Mouse (Mus musculus) lung, embryonic 16.5 days (tissue): ENCODE measurements around the gene BC028528. TPM values are rescaled to one million over a fixed set of nuclear protein-coding genes. Genes with fewer than 3 reads are reported as not detected.
"Not testable (repeated sequence)": the region's sequence is repeated elsewhere in the genome, so short reads cannot be mapped to it uniquely, and the experiment has no call there.

Source experiments
- ATAC-seq: fragments of 200-750 bp; cut with Nextera tagmentation; 2 replicates; pipeline ENCODE4 v1.8.0; 2017; ENCODE audit warnings: low read depth, mild to moderate bottlenecking, moderate library complexity
- H3K27ac ChIP-seq: fragments of 300-500 bp; sonication (generic); 2 replicates; pipeline ENCODE4 v1.5.1; 2014; ENCODE audit warnings: mild to moderate bottlenecking, control low read depth, low read length
- H3K27me3 ChIP-seq: fragments of 300-500 bp; sonication (generic); 2 replicates; pipeline ENCODE4 v1.6.1; 2014; ENCODE audit warnings: low read depth, low read length, mixed read lengths; ENCODE audit not compliant: control insufficient read depth, insufficient read depth
- H3K36me3 ChIP-seq: fragments of 300-500 bp; sonication (generic); 2 replicates; pipeline ENCODE4 v1.6.1; 2014; ENCODE audit warnings: low read length; ENCODE audit not compliant: control insufficient read depth, insufficient read depth
- H3K4me1 ChIP-seq: fragments of 300-500 bp; sonication (generic); replicated peaks from 2 replicates; pipeline ENCODE4 v1.6.1; 2014; ENCODE audit warnings: low read length, mixed read lengths; ENCODE audit not compliant: control insufficient read depth, insufficient read depth
- H3K4me2 ChIP-seq: fragments of 300-500 bp; sonication (generic); 2 replicates; pipeline ENCODE4 v1.6.1; 2014; ENCODE audit warnings: low read depth, low read length, control low read depth
- H3K4me3 ChIP-seq: fragments of 300-500 bp; sonication (generic); 2 replicates; pipeline ENCODE4 v1.5.1; 2014; ENCODE audit warnings: mild to moderate bottlenecking, low read length, control low read depth
- H3K9ac ChIP-seq: fragments of 300-500 bp; sonication (generic); 2 replicates; pipeline ENCODE4 v1.6.1; 2014; ENCODE audit warnings: low read length, control low read depth
- H3K9me3 ChIP-seq: fragments of 300-500 bp; sonication (generic); 2 replicates; pipeline ENCODE4 v1.6.1; 2016; ENCODE audit warnings: low read length; ENCODE audit not compliant: control insufficient read depth
- WGBS: fragments of 180-500 bp; shearing (Covaris S2); extraction: QIAGEN DNeasy Blood & Tissue Kit; methylation state at CpG from one replicate; pipeline ENCODE4 v1.1.7; 2014; 5-methylcytosine and 5-hydroxymethylcytosine counted together
- polyA plus RNA-seq: library from polyadenylated mRNA; unstranded; fragments of >200 nt; fragmentation: Nextera tagmentation; extraction: Ambion mirVana; gene quantifications from 2 replicates; pipeline ENCODE4 v1.2.1, GENCODE M21; 2015

Gene BC028528
- polyA plus RNA-seq, 1 experiment from 2014 or later: 81.5 TPM

- WGBS: under 1% methylated on average over 99 of the region's 105 CpGs
- Histone ChIP-seq H3K9me3 (no peaks in the 10 kb centered on the region), H3K9ac (peak overlapping the region; percentile 97), H3K27ac (peak overlapping the region; percentile 95), H3K4me1 (peaks cover 12% of the 10 kb centered on the region), H3K27me3 (no peaks in the 10 kb centered on the region), H3K4me2 (peak overlapping the region; percentile 68), H3K4me3 (peak overlapping the region; percentile 94), H3K36me3 (peaks cover 9% of the 10 kb centered on the region)
- ATAC-seq: peak; percentile 4; the same call in 1 of the 2 replicates
These were observed 38.0 kb upstream of the BC028528 start for GRCm38 (mm10) chr3:95929581-95930470.

DNA sequence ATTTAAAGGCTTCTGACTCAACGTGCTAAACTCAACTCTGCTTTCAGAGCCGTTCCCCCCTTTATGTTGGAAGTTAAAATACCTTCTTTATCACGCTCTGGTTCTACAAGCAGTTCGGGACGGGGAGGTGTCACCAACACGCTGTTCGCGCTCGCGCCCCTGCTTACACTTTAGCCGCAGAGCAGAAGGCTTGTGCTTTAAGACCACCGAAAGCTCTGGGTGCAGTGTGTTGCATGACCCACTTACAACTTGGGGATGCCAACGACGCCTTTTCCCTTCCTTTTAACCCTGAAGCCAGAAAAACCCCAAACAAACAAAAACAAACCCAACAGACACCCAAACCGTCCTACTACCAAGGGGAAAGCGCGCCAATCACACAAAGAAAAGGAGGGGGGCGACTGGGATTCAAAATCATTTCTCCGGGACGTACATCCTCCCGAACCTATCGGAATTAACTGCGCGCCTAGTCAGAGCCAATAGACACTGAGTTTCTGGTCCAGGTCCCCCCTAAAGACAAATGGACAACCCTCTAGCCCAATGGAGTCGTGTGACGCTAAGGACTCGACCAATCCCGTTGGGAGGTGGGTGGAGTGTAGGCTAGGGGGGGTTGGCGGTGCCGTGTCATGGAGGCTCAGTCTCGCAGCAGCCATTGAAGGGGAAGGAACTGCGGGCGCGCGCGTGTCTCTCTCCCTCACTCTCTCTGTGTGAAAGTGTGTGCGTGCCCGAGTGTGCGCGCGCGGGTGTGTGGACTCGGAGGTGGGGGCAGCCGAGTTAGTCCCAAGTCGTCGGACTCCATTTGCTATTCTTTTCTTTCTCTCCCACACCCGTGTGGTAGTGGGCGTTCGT is 37.1 kb upstream of the BC028528 start, which contains the start of gene Anp32e:
Gene Anp32e, plus strand, starts transcription at position 589 of the 846 bp plus-strand sequence.
- H3K4me1 ChIP-seq: peaks cover 12% of the 10 kb centered on the region
- peak within 1 kb of the TSS; percentile 79 for H3K4me2 ChIP-seq
- H3K27me3 ChIP-seq: no peaks in the 10 kb centered on the region
- peak within 1 kb of the TSS; percentile 94 for H3K4me3 ChIP-seq
- H3K36me3 ChIP-seq: peaks cover 2% of the 10 kb centered on the region
- peak; percentile 100 for ATAC-seq
- no peaks in the 10 kb centered on the region for H3K9me3 ChIP-seq
- WGBS: under 1% methylated on average over 49 of the region's 49 CpGs
- H3K9ac ChIP-seq: peak within 1 kb of the TSS; percentile 97
- peak within 1 kb of the TSS; percentile 95 for H3K27ac ChIP-seq

GRCm38 (mm10) chr3:95928261-95928657 is 36.5 kb upstream of the BC028528 start:
- H3K4me3 ChIP-seq: peak overlapping the region; percentile 94
- H3K4me2 ChIP-seq: peak overlapping the region; percentile 79
- no peaks in the 10 kb centered on the region for H3K9me3 ChIP-seq
- peak overlapping the region; percentile 84 for H3K27ac ChIP-seq
- no peak for ATAC-seq
- H3K27me3 ChIP-seq: no peaks in the 10 kb centered on the region
- H3K9ac ChIP-seq: peak overlapping the region; percentile 72
- WGBS: 40% methylated on average over 6 of the region's 6 CpGs
- no peaks in the 10 kb centered on the region for H3K36me3 ChIP-seq
- peaks cover 12% of the 10 kb centered on the region for H3K4me1 ChIP-seq

DNA sequence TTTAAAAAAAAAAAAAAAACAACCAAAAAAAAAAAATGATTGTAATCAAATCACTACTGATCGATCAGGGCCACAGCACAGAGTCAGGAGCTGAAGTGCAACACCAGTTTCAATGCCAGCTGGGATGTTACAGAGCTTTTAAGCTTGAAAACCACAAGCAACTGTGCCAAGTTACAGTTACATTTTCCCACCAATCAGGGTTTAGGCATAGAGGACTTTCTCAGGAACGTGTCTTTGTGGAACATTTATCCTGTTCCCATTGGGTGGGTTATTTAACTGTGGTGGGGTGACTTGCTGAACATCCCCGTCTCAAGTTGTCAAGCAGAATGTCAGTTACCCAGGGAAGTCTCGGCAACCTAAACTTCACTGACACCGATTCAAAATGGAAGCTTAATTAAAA is 33.3 kb upstream of the BC028528 start:
- Histone ChIP-seq H3K36me3 (no peaks in the 10 kb centered on the region), H3K4me3 (no peak overlapping the region), H3K9me3 (no peaks in the 10 kb centered on the region), H3K27ac (no peak overlapping the region), H3K4me2 (no peak overlapping the region), H3K4me1 (no peaks in the 10 kb centered on the region; the same call in 1 of the 2 replicates), H3K9ac (no peak overlapping the region), H3K27me3 (no peaks in the 10 kb centered on the region)
- ATAC-seq: no peak
- 70% methylated on average over 5 of the region's 5 CpGs for WGBS

GRCm38 (mm10) chr3:95924185-95924584 is 32.4 kb upstream of the BC028528 start:
- ATAC-seq: no peak
- WGBS: 56% methylated on average over 4 of the region's 4 CpGs
- Histone ChIP-seq H3K4me3 (no peak overlapping the region), H3K27me3 (no peaks in the 10 kb centered on the region), H3K4me2 (no peak overlapping the region), H3K4me1 (no peaks in the 10 kb centered on the region; the same call in 1 of the 2 replicates), H3K27ac (no peak overlapping the region), H3K9me3 (no peaks in the 10 kb centered on the region), H3K36me3 (no peaks in the 10 kb centered on the region), H3K9ac (no peak overlapping the region)

- H3K9ac ChIP-seq, H3K4me2 ChIP-seq, H3K9me3 ChIP-seq, H3K27ac ChIP-seq, H3K27me3 ChIP-seq, H3K4me1 ChIP-seq, H3K36me3 ChIP-seq, H3K4me3 ChIP-seq, ATAC-seq: not testable (repeated sequence)
- WGBS: 88% methylated on average over 7 of the region's 7 CpGs
These were observed 31.6 kb upstream of the BC028528 start for GRCm38 (mm10) chr3:95923429-95923828.

GRCm38 (mm10) chr3:95920532-95920931 is 28.7 kb upstream of the BC028528 start:
- ATAC-seq: not testable (repeated sequence)

GRCm38 (mm10) chr3:95916760-95917159 is 25.0 kb upstream of the BC028528 start:
- H3K27ac ChIP-seq: no peak overlapping the region
- no peak for ATAC-seq
- H3K9me3 ChIP-seq: no peaks in the 10 kb centered on the region
- WGBS: 64% methylated on average over 7 of the region's 7 CpGs
- no peak overlapping the region for H3K4me3 ChIP-seq
- no peak overlapping the region for H3K4me2 ChIP-seq
- no peak overlapping the region for H3K9ac ChIP-seq
- no peaks in the 10 kb centered on the region for H3K4me1 ChIP-seq
- no peaks in the 10 kb centered on the region for H3K36me3 ChIP-seq
- no peaks in the 10 kb centered on the region for H3K27me3 ChIP-seq

More at GRCm38 (mm10) chr3:95920532-95920931, 28.7 kb upstream of the BC028528 start:
- H3K36me3 ChIP-seq, H3K27me3 ChIP-seq, H3K4me2 ChIP-seq, H3K4me1 ChIP-seq, H3K9me3 ChIP-seq, H3K9ac ChIP-seq, H3K4me3 ChIP-seq, H3K27ac ChIP-seq: not testable (repeated sequence)
- WGBS: 55% methylated on average over 2 of the region's 2 CpGs

DNA sequence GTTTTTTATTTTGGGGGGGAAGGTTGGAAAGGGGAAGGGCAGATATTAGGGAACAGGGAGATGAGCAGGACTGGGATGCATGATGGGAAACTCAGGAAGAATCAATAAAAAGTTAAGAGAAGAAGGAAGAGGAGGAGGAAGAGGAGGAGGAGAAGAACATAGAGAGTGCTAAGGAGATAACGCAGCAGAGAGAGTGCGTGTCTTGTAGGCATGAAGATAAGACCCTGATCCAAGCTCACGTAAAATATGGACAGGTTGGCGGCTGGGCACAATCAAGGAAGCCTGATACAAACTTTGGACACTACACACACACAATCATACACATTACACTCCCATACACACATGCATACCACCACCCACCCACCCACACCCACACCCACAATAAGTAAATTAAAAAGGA is 22.9 kb upstream of the BC028528 start:
- 76% methylated on average over 4 of the region's 4 CpGs for WGBS
- H3K27me3 ChIP-seq: no peaks in the 10 kb centered on the region
- H3K4me3 ChIP-seq: no peak overlapping the region
- no peak overlapping the region for H3K9ac ChIP-seq
- H3K4me1 ChIP-seq: no peaks in the 10 kb centered on the region
- no peak overlapping the region for H3K4me2 ChIP-seq
- no peak overlapping the region for H3K27ac ChIP-seq
- H3K9me3 ChIP-seq: no peaks in the 10 kb centered on the region
- H3K36me3 ChIP-seq: no peaks in the 10 kb centered on the region
- ATAC-seq: no peak
